Mouse (Mus musculus): Measurements from ENCODE around the gene Cxcr5.
"Not testable (repeated sequence)": the region's sequence is repeated elsewhere in the genome, so short reads cannot be mapped to it uniquely, and the experiment has no call there.

Gene Cxcr5

GRCm38 (mm10) chr9:44587262-44588160 lies 25.8 kb upstream of the Cxcr5 start:
- DNase-seq (ENCODE audit: low read depth): no peak

- no peak for DNase-seq (ENCODE audit: low read depth)
Measured at GRCm38 (mm10) chr9:44586640-44587261, 25.1 kb upstream of the Cxcr5 start.

- DNase-seq (ENCODE audit: low read depth): no peak
Measured at GRCm38 (mm10) chr9:44582390-44582789, 20.7 kb upstream of the Cxcr5 start.

GRCm38 (mm10) chr9:44581423-44581822 lies 19.7 kb upstream of the Cxcr5 start:
- no peak for DNase-seq (ENCODE audit: low read depth)

GRCm38 (mm10) chr9:44580085-44580484 lies 18.4 kb upstream of the Cxcr5 start:
- peak; percentile 71 for DNase-seq (ENCODE audit: low read depth)

GRCm38 (mm10) chr9:44579392-44579791 lies 17.7 kb upstream of the Cxcr5 start:
- DNase-seq (ENCODE audit: low read depth): peak; percentile 74

- DNase-seq (ENCODE audit: low read depth): not testable (repeated sequence)
Measured at GRCm38 (mm10) chr9:44576046-44576445, 14.4 kb upstream of the Cxcr5 start.

GRCm38 (mm10) chr9:44575095-44575494 lies 13.4 kb upstream of the Cxcr5 start:
- no peak for DNase-seq (ENCODE audit: low read depth)

- DNase-seq (ENCODE audit: low read depth): no peak
Measured at GRCm38 (mm10) chr9:44573306-44573705, 11.6 kb upstream of the Cxcr5 start.

GRCm38 (mm10) chr9:44570939-44571382 lies 9.3 kb upstream of the Cxcr5 start:
- no peak for DNase-seq (ENCODE audit: low read depth)

- no peak for DNase-seq (ENCODE audit: low read depth)
Measured at GRCm38 (mm10) chr9:44568083-44568455, 6.4 kb upstream of the Cxcr5 start.

- no peak for DNase-seq (ENCODE audit: low read depth)
Measured at GRCm38 (mm10) chr9:44567338-44568082, 5.8 kb upstream of the Cxcr5 start.

GRCm38 (mm10) chr9:44565367-44565766 lies 3.7 kb upstream of the Cxcr5 start:
- peak; percentile 70 for DNase-seq (ENCODE audit: low read depth)

- DNase-seq (ENCODE audit: low read depth): no peak
Measured at GRCm38 (mm10) chr9:44562936-44563335, 1.3 kb upstream of the Cxcr5 start.

GRCm38 (mm10) chr9:44552161-44552560 lies 9.5 kb downstream of the Cxcr5 start:
- no peak for DNase-seq (ENCODE audit: low read depth)

GRCm38 (mm10) chr9:44551138-44551537 lies 10.5 kb downstream of the Cxcr5 start:
- no peak for DNase-seq (ENCODE audit: low read depth)

- DNase-seq (ENCODE audit: low read depth): no peak
Measured at GRCm38 (mm10) chr9:44548412-44549152, 13.1 kb downstream of the Cxcr5 start.

- DNase-seq (ENCODE audit: low read depth): no peak
Measured at GRCm38 (mm10) chr9:44544986-44545385, 16.7 kb downstream of the Cxcr5 start.

- no peak for DNase-seq (ENCODE audit: low read depth)
Measured at GRCm38 (mm10) chr9:44542364-44542763, 19.3 kb downstream of the Cxcr5 start.

- DNase-seq (ENCODE audit: low read depth): no peak
Measured at GRCm38 (mm10) chr9:44540676-44541075, 21.0 kb downstream of the Cxcr5 start.

GRCm38 (mm10) chr9:44539816-44540421 lies 21.8 kb downstream of the Cxcr5 start:
- no peak for DNase-seq (ENCODE audit: low read depth)
